Mouse (Mus musculus): ENCODE measurements around the gene Ddb1.

The Ddb1 gene

GRCm38 (mm10) chr19:10581984-10582383 is 23.1 kb upstream of the Ddb1 start:
- ChIA-PET POLR2A (interaction anchor here in 2 of 4 experiments (1.0 to 9.1 kb wide), 3 partner anchors 23 to 32 kb away, joined by 3 to 106 read pairs (median 6); partner anchors contain the start of genes Ddb1 (in 2 of the 2) and Tkfc (in 2 of the 2)), CTCF (interaction anchor here in 2 of 4 experiments (0.6 to 1.2 kb wide), 2 partner anchors 20 to 391 kb away, joined by 3 to 4 read pairs; no protein-coding TSS in a partner anchor)

- ChIA-PET POLR2A (interaction anchor here in 2 of 4 experiments (0.7 to 1.7 kb wide), 8 partner anchors 9 to 225 kb away, joined by 3 to 7 read pairs (median 4); partner anchors contain the start of genes Ddb1 (in 2 of the 2) and Tkfc (in 1 of the 2)), CTCF (interaction anchor here in 1 of 4 experiments (0.5 kb wide), 1 partner anchor 1322 kb away, joined by 3 read pairs; no protein-coding TSS in a partner anchor)
These were observed 21.5 kb upstream of the Ddb1 start for GRCm38 (mm10) chr19:10583550-10584146.

- CTCF ChIA-PET = no interaction called here
- POLR2A ChIA-PET = interaction anchor here in 2 of 4 experiments (0.7 to 2.2 kb wide), 5 partner anchors 8 to 25 kb away, joined by 3 to 10 read pairs (median 3); partner anchors contain the start of genes Cyb561a3 (in 2 of the 2) and Tmem138 (in 2 of the 2)
These were observed 20.0 kb upstream of the Ddb1 start for GRCm38 (mm10) chr19:10585112-10585511.

GRCm38 (mm10) chr19:10587231-10587630 is 17.9 kb upstream of the Ddb1 start:
- ChIA-PET CTCF (interaction anchor here in 3 of 4 experiments (0.6 to 2.3 kb wide), 4 partner anchors 10 to 344 kb away, joined by 3 to 6 read pairs (median 4); partner anchors contain the start of genes Cyb561a3 (in 1 of the 3) and Tmem138 (in 1 of the 3)), POLR2A (interaction anchor here in 2 of 4 experiments (0.9 to 13.0 kb wide), 8 partner anchors 8 to 89 kb away, joined by 3 to 149 read pairs (median 8); partner anchors contain the start of genes Cyb561a3 (in 2 of the 2), Ddb1 (in 2 of the 2), Tmem138 (in 2 of the 2) and Tkfc (in 1 of the 2))

GRCm38 (mm10) chr19:10589127-10589857 is 15.8 kb upstream of the Ddb1 start:
- ChIA-PET CTCF (interaction anchor here in 1 of 4 experiments (0.6 kb wide), 1 partner anchor 13 kb away, joined by 3 read pairs; no protein-coding TSS in a partner anchor), POLR2A (interaction anchor here in 3 of 4 experiments (0.6 to 13.0 kb wide), 12 partner anchors 9 to 360 kb away, joined by 3 to 149 read pairs (median 4); partner anchors contain the start of genes Cyb561a3 (in 2 of the 3), Ddb1 (in 2 of the 3), Tkfc (in 2 of the 3) and Tmem138 (in 2 of the 3))

- ChIA-PET CTCF (no interaction called here), POLR2A (interaction anchor here in 2 of 4 experiments (0.6 to 13.0 kb wide), 3 partner anchors 14 to 44 kb away, joined by 3 to 149 read pairs (median 3); partner anchors contain the start of genes Ddb1 (in 1 of the 2) and Tkfc (in 1 of the 2))
These were observed 14.8 kb upstream of the Ddb1 start for GRCm38 (mm10) chr19:10590301-10590700.

GRCm38 (mm10) chr19:10591659-10592377 is 13.3 kb upstream of the Ddb1 start:
- CTCF ChIA-PET = interaction anchor here in 3 of 4 experiments (0.6 to 1.2 kb wide), 4 partner anchors 11 to 68 kb away, joined by 3 to 7 read pairs (median 3); no protein-coding TSS in a partner anchor
- POLR2A ChIA-PET = interaction anchor here in 2 of 4 experiments (1.0 to 13.0 kb wide), 5 partner anchors 11 to 26 kb away, joined by 3 to 149 read pairs (median 7); partner anchors contain the start of genes Ddb1 (in 2 of the 2), Tkfc (in 2 of the 2), Cyb561a3 (in 1 of the 2) and Tmem138 (in 1 of the 2)

- ChIA-PET CTCF (interaction anchor here (0.6 to 3.0 kb wide), 13 partner anchors 10 to 306 kb away, joined by 3 to 7 read pairs (median 3); partner anchors contain the start of genes Cyb561a3 (in 2 of the 4) and Tmem138 (in 2 of the 4)), POLR2A (interaction anchor here in 3 of 4 experiments (0.7 to 17.4 kb wide), 20 partner anchors 8 to 297 kb away, joined by 3 to 251 read pairs (median 4); partner anchors contain the start of genes Cyb561a3 (in 3 of the 3), Tmem138 (in 3 of the 3), Ddb1 (in 2 of the 3) and Tkfc (in 2 of the 3))
These were observed 6.9 kb upstream of the Ddb1 start for GRCm38 (mm10) chr19:10598188-10598587.

- POLR2A ChIA-PET = interaction anchor here in 2 of 4 experiments (0.8 to 17.4 kb wide), 5 partner anchors 18 to 45 kb away, joined by 3 to 251 read pairs (median 3); partner anchors contain the start of genes Cyb561a3 (in 1 of the 2) and Tmem138 (in 1 of the 2)
- CTCF ChIA-PET = interaction anchor here in 1 of 4 experiments (0.7 kb wide), 1 partner anchor 59 kb away, joined by 8 read pairs; no protein-coding TSS in a partner anchor
These were observed 5.5 kb upstream of the Ddb1 start for GRCm38 (mm10) chr19:10599648-10600047.

- ChIA-PET CTCF (interaction anchor here (0.5 to 1.9 kb wide), 24 partner anchors 8 to 1740 kb away, joined by 3 to 9 read pairs (median 4); partner anchors contain the start of genes Cyb561a3 (in 3 of the 4), Tmem138 (in 3 of the 4), Cpsf7 (in 1 of the 4) and Sdhaf2 (in 1 of the 4)), POLR2A (interaction anchor here in 3 of 4 experiments (0.6 to 24.0 kb wide), 34 partner anchors 9 to 382 kb away, joined by 3 to 468 read pairs (median 6); partner anchors contain the start of genes Cpsf7 (in 3 of the 3), Cyb561a3 (in 3 of the 3), Tmem138 (in 3 of the 3) and Sdhaf2 (in 2 of the 3))
These were observed 2.8 kb upstream of the Ddb1 start for GRCm38 (mm10) chr19:10602247-10602769.

GRCm38 (mm10) chr19:10602787-10603186 is 2.3 kb upstream of the Ddb1 start:
- ChIA-PET POLR2A (interaction anchor here in 3 of 4 experiments (0.6 to 24.0 kb wide), 34 partner anchors 9 to 383 kb away, joined by 3 to 468 read pairs (median 6); partner anchors contain the start of genes Cpsf7 (in 3 of the 3), Cyb561a3 (in 3 of the 3), Tmem138 (in 3 of the 3) and Sdhaf2 (in 2 of the 3)), CTCF (interaction anchor here (0.5 to 1.9 kb wide), 23 partner anchors 8 to 1741 kb away, joined by 3 to 9 read pairs (median 4); partner anchors contain the start of genes Cyb561a3 (in 3 of the 4), Tmem138 (in 3 of the 4), Cpsf7 (in 1 of the 4) and Sdhaf2 (in 1 of the 4))

GRCm38 (mm10) chr19:10603660-10604523 is 1.2 kb upstream of the Ddb1 start:
- ChIA-PET POLR2A (interaction anchor here in 3 of 4 experiments (0.6 to 24.0 kb wide), 64 partner anchors 7 to 1362 kb away, joined by 3 to 468 read pairs (median 5); partner anchors contain the start of genes Cpsf7 (in 3 of the 3), Cyb561a3 (in 3 of the 3), Prpf19 (in 3 of the 3) and Tmem138 (in 3 of the 3)), CTCF (interaction anchor here in 3 of 4 experiments (0.6 to 2.1 kb wide), 16 partner anchors 8 to 375 kb away, joined by 3 to 11 read pairs (median 4); partner anchors contain the start of genes Cyb561a3 (in 2 of the 3), Sdhaf2 (in 2 of the 3), Tmem138 (in 2 of the 3) and Cpsf7 (in 1 of the 3))

GRCm38 (mm10) chr19:10604534-10604933 is 593 bp upstream of the Ddb1 start:
- ChIA-PET CTCF (interaction anchor here in 3 of 4 experiments (0.6 to 2.1 kb wide), 13 partner anchors 9 to 375 kb away, joined by 3 to 11 read pairs (median 3); partner anchors contain the start of genes Cyb561a3 (in 2 of the 3), Sdhaf2 (in 2 of the 3), Tmem138 (in 2 of the 3) and Cpsf7 (in 1 of the 3)), POLR2A (interaction anchor here (0.6 to 24.0 kb wide), 63 partner anchors 8 to 1361 kb away, joined by 3 to 468 read pairs (median 5); partner anchors contain the start of genes Cpsf7 (in 3 of the 4), Cyb561a3 (in 3 of the 4), Prpf19 (in 3 of the 4) and Sdhaf2 (in 3 of the 4))

GRCm38 (mm10) chr19:10605901-10606622 is 935 bp downstream of the Ddb1 start:
- ChIA-PET POLR2A (interaction anchor here (0.6 to 24.0 kb wide), 63 partner anchors 9 to 1832 kb away, joined by 3 to 468 read pairs (median 5); partner anchors contain the start of genes Cpsf7 (in 3 of the 4), Cyb561a3 (in 3 of the 4), Tmem138 (in 3 of the 4) and Lrrc10b (in 2 of the 4)), CTCF (interaction anchor here in 1 of 4 experiments (0.7 to 2.0 kb wide), 3 partner anchors 10 to 374 kb away, joined by 3 to 5 read pairs (median 4); no protein-coding TSS in a partner anchor)

All from embryonic stem cell, embryonic (primary cell).